Mouse (Mus musculus): ENCODE measurements around the gene Ehd4. TPM values are rescaled to one million over a fixed set of nuclear protein-coding genes. Genes with fewer than 3 reads are reported as not detected.

Ehd4 gene
- polyA plus RNA-seq, 1 experiment: 347 TPM

DNA sequence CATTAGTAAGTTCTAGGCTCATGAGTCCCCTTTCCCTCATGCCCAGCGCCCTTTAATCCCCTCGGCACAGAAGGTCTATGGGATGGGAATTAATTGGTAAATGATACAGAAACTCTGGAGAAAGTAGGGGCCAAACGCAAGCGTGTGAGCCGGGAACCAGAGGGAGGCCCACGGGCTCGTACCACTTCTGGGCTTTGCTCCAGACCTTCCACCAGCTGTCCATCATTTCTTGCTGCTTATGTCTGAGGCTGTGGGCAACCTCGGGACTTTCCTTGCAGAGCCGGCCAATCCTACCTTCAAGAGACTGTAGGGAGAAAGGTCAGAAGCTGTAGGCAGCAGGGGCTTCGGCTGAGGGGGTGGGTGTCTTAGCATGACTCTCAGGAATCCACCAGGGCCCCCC is 98.5 kb downstream of the Ehd4 start:
- H3K4me1 ChIP-seq (ENCODE audit: control insufficient read depth, insufficient read depth, low read length): no peaks in the 10 kb centered on the region
- H3K4me3 ChIP-seq (ENCODE audit: insufficient read depth, low read length): no peak overlapping the region
- no peak for TF ChIP-seq POLR2A (IDR thresholded peaks at IDR 0.05; ENCODE audit: borderline replicate concordance, low read depth, low read length)
- TF ChIP-seq CTCF (IDR thresholded peaks at IDR 0.05; ENCODE audit: low read depth, low read length): no peak
- no peak overlapping the region for H3K27ac ChIP-seq (ENCODE audit: insufficient read depth, low read depth, low read length)

DNA sequence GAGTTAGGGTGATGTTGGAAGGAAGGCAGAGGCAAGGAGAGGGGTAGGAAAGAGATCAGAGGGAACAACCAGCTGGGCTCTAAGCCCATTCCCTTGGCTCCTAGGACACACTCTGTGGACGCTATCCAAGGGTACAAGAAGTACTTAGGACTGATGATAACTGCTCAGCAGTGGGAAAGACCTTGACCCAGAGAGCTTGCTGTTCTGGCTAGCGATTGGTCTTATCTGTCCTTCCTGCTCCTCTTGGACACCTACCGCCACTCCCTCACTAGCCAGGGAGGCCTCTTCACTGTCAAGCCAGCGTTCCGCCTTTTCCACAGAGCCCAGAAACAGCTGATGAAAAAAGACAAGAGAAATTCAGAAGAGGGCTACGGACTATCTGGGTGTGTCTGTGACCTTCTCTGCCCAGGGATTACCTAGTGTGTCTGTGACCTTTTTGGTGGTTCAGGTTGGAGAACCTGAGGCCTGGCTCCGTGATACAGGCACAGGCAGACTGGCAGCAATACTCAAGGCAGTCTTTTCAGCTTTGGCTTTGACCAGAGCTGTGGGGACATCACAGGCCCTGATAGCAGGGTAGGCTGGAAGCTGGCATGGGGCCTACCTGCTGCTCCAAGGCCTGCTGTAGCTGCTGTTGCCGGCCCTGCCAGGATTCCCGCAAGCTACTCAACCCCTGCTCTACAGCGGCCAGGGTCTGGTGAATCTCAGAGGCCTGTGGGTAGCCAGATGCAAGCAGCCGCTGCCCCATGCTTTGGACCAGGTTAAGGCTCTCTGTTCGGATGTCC is 99.4 kb downstream of the Ehd4 start:
- H3K4me3 ChIP-seq (ENCODE audit: insufficient read depth, low read length): no peak overlapping the region
- TF ChIP-seq CTCF (IDR thresholded peaks at IDR 0.05; ENCODE audit: low read depth, low read length) (no peak), POLR2A (IDR thresholded peaks at IDR 0.05; ENCODE audit: borderline replicate concordance, low read depth, low read length) (no peak)
- no peaks in the 10 kb centered on the region for H3K4me1 ChIP-seq (ENCODE audit: control insufficient read depth, insufficient read depth, low read length)
- H3K27ac ChIP-seq (ENCODE audit: insufficient read depth, low read depth, low read length): no peak overlapping the region

DNA sequence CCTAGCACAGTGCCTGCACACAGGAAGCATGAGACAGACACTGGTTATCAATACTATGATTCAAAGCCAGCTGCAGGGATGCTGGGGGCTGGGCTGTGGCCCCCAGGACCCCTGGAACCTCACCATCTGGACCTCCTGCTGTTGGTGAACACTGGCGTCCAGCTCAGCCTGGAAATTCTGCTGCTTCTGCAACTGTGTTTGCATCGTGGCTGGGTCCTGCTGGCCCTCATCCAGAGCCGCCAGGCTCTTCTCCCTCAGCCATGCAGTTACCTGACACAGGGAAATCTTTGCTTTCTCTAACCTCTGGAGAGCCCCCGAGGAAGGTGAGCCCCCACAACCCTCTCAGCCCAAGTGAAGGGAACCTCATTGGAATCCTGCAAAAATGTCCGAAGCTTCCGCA is 103.0 kb downstream of the Ehd4 start:
- H3K4me3 ChIP-seq (ENCODE audit: insufficient read depth, low read length): no peak overlapping the region
- H3K4me1 ChIP-seq (ENCODE audit: control insufficient read depth, insufficient read depth, low read length): no peaks in the 10 kb centered on the region
- TF ChIP-seq CTCF (IDR thresholded peaks at IDR 0.05; ENCODE audit: low read depth, low read length): no peak
- TF ChIP-seq POLR2A (IDR thresholded peaks at IDR 0.05; ENCODE audit: borderline replicate concordance, low read depth, low read length): no peak
- no peak overlapping the region for H3K27ac ChIP-seq (ENCODE audit: insufficient read depth, low read depth, low read length)

DNA sequence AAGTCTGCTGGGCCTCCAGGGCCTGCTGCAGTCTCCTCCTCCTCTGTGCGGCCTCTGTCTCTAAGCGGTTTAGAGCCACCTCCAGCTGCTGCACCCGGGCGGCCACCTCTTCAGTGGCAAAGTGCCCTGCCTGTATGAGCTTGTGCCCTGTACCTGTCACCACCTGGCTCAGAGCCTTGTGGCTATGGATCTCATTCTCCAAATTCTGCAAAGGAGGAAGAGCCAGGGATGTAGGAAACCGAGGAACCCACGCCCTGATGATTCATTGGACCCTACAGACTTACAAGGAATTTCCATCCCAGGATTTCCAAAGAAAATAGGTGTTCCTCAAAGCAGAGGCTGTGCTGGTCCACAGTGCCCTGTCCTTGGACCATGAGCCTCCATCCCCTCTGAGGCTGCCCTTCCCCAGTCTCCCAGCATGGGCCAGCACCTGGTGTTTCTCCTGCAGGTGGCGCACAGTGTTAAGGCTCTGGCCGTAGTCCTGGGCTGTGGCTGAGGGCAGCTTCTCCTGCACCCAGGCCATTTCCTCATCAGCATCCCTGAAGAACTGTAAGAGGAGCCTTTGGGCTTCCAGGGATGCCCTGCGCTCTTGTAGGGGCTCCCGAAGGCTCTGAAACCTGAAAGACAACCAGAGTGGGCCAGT is 104.7 kb downstream of the Ehd4 start:
- no peaks in the 10 kb centered on the region for H3K4me1 ChIP-seq (ENCODE audit: control insufficient read depth, insufficient read depth, low read length)
- no peak overlapping the region for H3K27ac ChIP-seq (ENCODE audit: insufficient read depth, low read depth, low read length)
- H3K4me3 ChIP-seq (ENCODE audit: insufficient read depth, low read length): no peak overlapping the region
- TF ChIP-seq POLR2A (IDR thresholded peaks at IDR 0.05; ENCODE audit: borderline replicate concordance, low read depth, low read length): no peak
- TF ChIP-seq CTCF (IDR thresholded peaks at IDR 0.05; ENCODE audit: low read depth, low read length): no peak

DNA sequence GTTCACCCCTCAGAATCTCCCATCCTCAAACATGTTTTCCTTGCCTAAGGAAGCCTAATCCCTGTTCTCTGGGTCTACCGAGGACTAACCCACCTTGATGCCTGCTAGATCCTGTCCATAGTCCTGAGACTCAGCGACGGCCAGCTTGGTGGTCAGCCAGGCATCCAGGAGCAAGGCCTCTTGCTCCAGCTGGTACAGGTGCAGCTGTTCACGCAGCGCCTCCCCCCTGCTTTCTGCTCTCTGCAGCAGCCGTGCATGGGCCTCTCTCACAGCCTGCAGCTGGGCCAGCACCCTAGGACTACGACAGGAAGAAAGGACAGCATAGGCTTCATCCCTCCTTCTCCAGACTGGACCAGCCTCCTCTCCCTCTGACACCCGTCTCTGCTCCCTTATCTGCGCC is 106.2 kb downstream of the Ehd4 start:
- H3K27ac ChIP-seq (ENCODE audit: insufficient read depth, low read depth, low read length): no peak overlapping the region
- H3K4me1 ChIP-seq (ENCODE audit: control insufficient read depth, insufficient read depth, low read length): no peaks in the 10 kb centered on the region
- H3K4me3 ChIP-seq (ENCODE audit: insufficient read depth, low read length): no peak overlapping the region
- TF ChIP-seq POLR2A (IDR thresholded peaks at IDR 0.05; ENCODE audit: borderline replicate concordance, low read depth, low read length) (no peak), CTCF (IDR thresholded peaks at IDR 0.05; ENCODE audit: low read depth, low read length) (no peak)

DNA sequence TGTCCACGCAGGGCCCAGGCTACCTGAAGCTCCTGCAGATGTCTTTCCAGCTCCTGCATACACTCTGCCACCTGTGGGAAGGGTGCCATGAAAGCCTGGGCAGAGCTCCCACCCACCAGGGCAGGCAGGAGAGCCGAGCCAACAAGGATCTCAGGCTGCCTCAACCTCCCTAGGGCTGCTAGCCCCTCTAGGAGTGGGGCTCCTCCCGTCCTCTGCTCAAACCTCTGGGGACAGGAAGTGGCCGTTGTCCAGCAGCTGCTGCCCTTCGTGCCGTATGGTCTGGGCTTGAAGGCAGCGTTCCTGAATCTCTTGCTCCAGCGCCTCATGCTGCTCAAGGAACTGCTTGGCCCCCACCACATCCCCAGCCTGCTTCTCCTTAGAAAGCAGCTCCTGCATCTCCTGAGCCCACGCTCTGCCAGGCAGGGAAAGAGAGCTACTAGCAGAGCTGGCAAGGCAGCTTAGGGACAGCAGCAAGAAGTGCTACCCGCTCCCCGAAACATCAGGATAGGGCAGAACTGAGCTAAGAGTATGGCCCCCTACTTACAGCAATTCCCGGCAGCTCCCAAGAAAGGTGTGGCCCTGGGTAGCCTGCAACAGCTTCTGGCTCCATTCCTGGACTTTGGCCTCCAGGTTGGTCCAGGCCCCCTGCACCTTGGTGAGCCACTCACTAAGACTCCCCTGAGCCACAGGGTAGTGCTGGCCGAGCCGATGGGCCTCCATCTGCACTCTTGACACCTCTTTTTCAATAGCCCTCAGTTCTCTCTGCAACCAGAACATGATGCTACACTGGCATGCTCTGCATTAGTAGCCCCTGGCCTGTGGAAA is 107.7 kb downstream of the Ehd4 start:
- Histone ChIP-seq H3K4me1 (ENCODE audit: control insufficient read depth, insufficient read depth, low read length) (no peaks in the 10 kb centered on the region), H3K27ac (ENCODE audit: insufficient read depth, low read depth, low read length) (no peak overlapping the region), H3K4me3 (ENCODE audit: insufficient read depth, low read length) (no peak overlapping the region)
- TF ChIP-seq CTCF (IDR thresholded peaks at IDR 0.05; ENCODE audit: low read depth, low read length) (no peak), POLR2A (IDR thresholded peaks at IDR 0.05; ENCODE audit: borderline replicate concordance, low read depth, low read length) (no peak)

DNA sequence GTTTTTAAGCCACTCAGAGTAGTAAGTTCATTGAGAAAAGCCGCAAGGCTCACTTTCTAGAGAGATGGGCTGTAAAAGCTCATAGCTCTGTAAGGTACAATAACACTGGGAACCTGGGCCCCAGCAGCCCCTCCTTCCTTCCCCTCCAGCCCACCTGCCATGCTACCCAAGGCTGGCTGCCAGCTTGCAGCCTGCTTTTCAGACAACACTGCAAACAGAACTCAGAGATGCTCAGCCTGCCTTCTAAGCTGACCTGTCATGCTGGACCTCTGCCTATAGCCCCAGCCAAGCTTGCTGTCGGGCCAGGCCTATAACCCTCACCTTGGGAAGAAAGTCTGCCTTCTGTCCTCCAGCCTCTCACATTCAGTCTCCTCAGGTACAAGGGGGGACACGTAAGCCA is 109.7 kb downstream of the Ehd4 start:
- TF ChIP-seq POLR2A (IDR thresholded peaks at IDR 0.05; ENCODE audit: borderline replicate concordance, low read depth, low read length) (no peak), CTCF (IDR thresholded peaks at IDR 0.05; ENCODE audit: low read depth, low read length) (no peak)
- H3K4me3 ChIP-seq (ENCODE audit: insufficient read depth, low read length): no peak overlapping the region
- no peaks in the 10 kb centered on the region for H3K4me1 ChIP-seq (ENCODE audit: control insufficient read depth, insufficient read depth, low read length)
- no peak overlapping the region for H3K27ac ChIP-seq (ENCODE audit: insufficient read depth, low read depth, low read length)

DNA sequence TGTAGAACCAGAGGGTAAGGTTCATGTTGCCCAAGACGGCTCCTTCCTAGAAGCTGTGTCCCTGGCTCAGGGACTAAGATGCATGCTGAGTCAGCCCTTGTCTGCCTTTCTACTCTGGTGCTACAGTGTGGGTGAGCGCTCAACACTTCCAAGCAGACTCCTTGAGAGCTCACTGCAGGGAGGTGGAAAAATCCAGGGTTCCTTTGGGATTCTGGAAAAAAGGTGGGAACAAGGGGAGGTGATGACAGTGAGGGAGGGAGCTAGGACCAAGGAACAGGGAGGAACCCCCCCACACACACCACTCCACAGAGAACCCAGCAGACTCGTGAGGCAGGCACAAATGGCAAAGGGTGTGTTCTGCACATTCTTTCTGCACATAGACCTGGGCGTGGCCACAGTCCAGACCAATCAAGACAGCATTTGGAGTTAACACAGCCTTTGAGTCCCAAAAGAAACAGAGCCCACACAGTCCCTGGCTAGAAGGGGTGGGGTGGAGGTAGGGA is 110.3 kb downstream of the Ehd4 start:
- no peak overlapping the region for H3K4me3 ChIP-seq (ENCODE audit: insufficient read depth, low read length)
- no peak overlapping the region for H3K27ac ChIP-seq (ENCODE audit: insufficient read depth, low read depth, low read length)
- H3K4me1 ChIP-seq (ENCODE audit: control insufficient read depth, insufficient read depth, low read length): no peaks in the 10 kb centered on the region
- TF ChIP-seq POLR2A (IDR thresholded peaks at IDR 0.05; ENCODE audit: borderline replicate concordance, low read depth, low read length) (no peak), CTCF (IDR thresholded peaks at IDR 0.05; ENCODE audit: low read depth, low read length) (no peak)

DNA sequence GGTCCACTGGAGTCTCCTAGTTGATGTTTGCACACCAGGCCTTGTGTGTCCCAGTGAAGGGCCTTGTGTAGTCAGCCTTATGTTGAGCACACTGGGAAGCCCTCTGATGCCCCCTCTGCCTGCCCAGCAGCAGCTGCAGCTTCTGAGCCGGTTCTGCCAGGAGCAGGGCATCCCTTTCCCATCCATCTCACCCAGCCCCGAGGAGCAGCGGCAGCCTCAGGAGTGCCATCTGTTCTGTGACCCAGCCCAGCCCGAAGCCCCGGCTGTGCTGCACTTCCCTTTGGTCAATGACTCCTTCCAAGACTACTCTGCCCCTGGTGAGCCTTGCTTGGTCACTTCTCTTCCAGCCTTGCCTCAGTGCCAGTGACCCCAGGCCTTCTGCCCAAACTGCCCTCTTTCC is 113.4 kb downstream of the Ehd4 start:
- Histone ChIP-seq H3K4me1 (ENCODE audit: control insufficient read depth, insufficient read depth, low read length) (peaks cover 6% of the 10 kb centered on the region; the same call in 1 of the 2 replicates), H3K4me3 (ENCODE audit: insufficient read depth, low read length) (no peak overlapping the region), H3K27ac (ENCODE audit: insufficient read depth, low read depth, low read length) (no peak overlapping the region)
- TF ChIP-seq CTCF (IDR thresholded peaks at IDR 0.05; ENCODE audit: low read depth, low read length) (no peak), POLR2A (IDR thresholded peaks at IDR 0.05; ENCODE audit: borderline replicate concordance, low read depth, low read length) (no peak)

Other genes with a start within 250 kb of the Ehd4 start
- gene Mapkbp1, start 181.9 kb downstream of the Ehd4 start, polyA plus RNA-seq (2012; ENCODE audit: insufficient read depth, insufficient read length, missing spikeins): 5.4 and 7.5 TPM in 2 replicates
- 2.4 and 2.8 TPM in 2 replicates for gene Jmjd7, start 127.1 kb downstream of the Ehd4 start, polyA plus RNA-seq (2012; ENCODE audit: insufficient read depth, insufficient read length, missing spikeins)
- 0.25 TPM in 1 of 2 replicates, not detected in the other for gene Gm28042, start 127.1 kb downstream of the Ehd4 start, polyA plus RNA-seq (2012; ENCODE audit: insufficient read depth, insufficient read length, missing spikeins)
- gene Pla2g4b, start 121.2 kb downstream of the Ehd4 start, polyA plus RNA-seq (2012; ENCODE audit: insufficient read depth, insufficient read length, missing spikeins): 1.3 and 1.4 TPM in 2 replicates
- not detected in 2 replicates for gene Pla2g4e, start 90.7 kb upstream of the Ehd4 start, polyA plus RNA-seq (2012; ENCODE audit: insufficient read depth, insufficient read length, missing spikeins)
- gene Pla2g4d, start 134.6 kb upstream of the Ehd4 start, polyA plus RNA-seq (2012; ENCODE audit: insufficient read depth, insufficient read length, missing spikeins): not detected in 2 replicates
- not detected in 2 replicates for gene Pla2g4f, start 159.6 kb upstream of the Ehd4 start, polyA plus RNA-seq (2012; ENCODE audit: insufficient read depth, insufficient read length, missing spikeins)
- gene Vps39, start 198.5 kb upstream of the Ehd4 start, polyA plus RNA-seq (2012; ENCODE audit: insufficient read depth, insufficient read length, missing spikeins): 61.7 and 72.9 TPM in 2 replicates
- 10.4 and 15.5 TPM in 2 replicates for gene Ganc, start 249.3 kb upstream of the Ehd4 start, polyA plus RNA-seq (2012; ENCODE audit: insufficient read depth, insufficient read length, missing spikeins)
- gene Tmem87a, start 249.5 kb upstream of the Ehd4 start, polyA plus RNA-seq (2012; ENCODE audit: insufficient read depth, insufficient read length, missing spikeins): 35.3 and 37.1 TPM in 2 replicates

Measured in bone marrow macrophage, adult 2 months (primary cell).